Mouse (Mus musculus): ENCODE measurements around the gene Gm20854.
"Not testable (repeated sequence)": the region's sequence is repeated elsewhere in the genome, so short reads cannot be mapped to it uniquely, and the experiment has no call there.

The Gm20854 gene

DNA sequence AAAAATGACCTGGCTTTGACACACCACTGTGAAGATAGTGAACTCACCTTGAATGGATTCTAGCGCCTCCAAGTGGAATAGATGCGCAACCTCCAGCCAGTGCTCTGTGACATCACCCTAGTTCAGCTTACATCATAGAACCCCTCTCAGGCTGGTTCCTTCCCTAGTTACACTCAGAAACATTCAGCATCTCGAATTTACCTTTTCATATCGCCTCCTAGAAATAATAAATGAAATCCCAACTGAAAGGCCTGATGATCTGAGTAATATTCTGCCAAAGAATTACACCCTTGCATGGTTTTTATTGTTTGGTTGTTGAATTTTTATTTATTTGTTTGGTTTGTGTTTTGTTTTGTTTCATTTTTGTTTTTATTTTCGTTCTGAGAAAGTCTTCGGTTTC lies at the start of gene Gm20854:
Gene Gm20854, minus strand, starts transcription at position 101 of the 400 bp plus-strand sequence.
- not testable (repeated sequence) for DNase-seq
